Mouse (Mus musculus) forebrain, postnatal 0 days (tissue): ENCODE results near the gene Kif1c. TPM values are rescaled to one million over a fixed set of nuclear protein-coding genes. Genes with fewer than 3 reads are reported as not detected.
A peak's percentile ranks its signal among the peaks of the same experiment; 100 is the strongest.
"Not testable (repeated sequence)": the region's sequence is repeated elsewhere in the genome, so short reads cannot be mapped to it uniquely, and the experiment has no call there.

Source experiments
- ATAC-seq: fragments of 200-750 bp; cut with Nextera tagmentation; 2 replicates; pipeline ENCODE4 v1.8.0; 2017; ENCODE audit warnings: mild to moderate bottlenecking, moderate library complexity
- DNase-seq: peaks from one replicate; pipeline ENCODE4 v3.0.0-alpha.2; 2015
- H3K27ac ChIP-seq: fragments of 300-500 bp; sonication (generic); 2 replicates; pipeline ENCODE4 v1.5.1; 2014; ENCODE audit warnings: low read depth, mild to moderate bottlenecking, antibody characterized with exemption, low read length, moderate library complexity, mixed read lengths
- H3K27me3 ChIP-seq: fragments of 300-500 bp; sonication (generic); 2 replicates; pipeline ENCODE4 v1.6.1; 2014; ENCODE audit warnings: mild to moderate bottlenecking, low read length, mixed read lengths; ENCODE audit not compliant: insufficient read depth
- H3K36me3 ChIP-seq: fragments of 300-500 bp; sonication (generic); 2 replicates; pipeline ENCODE4 v1.6.1; 2014; ENCODE audit warnings: mild to moderate bottlenecking, moderate library complexity; ENCODE audit not compliant: insufficient read depth
- H3K4me1 ChIP-seq: fragments of 300-500 bp; sonication (generic); 2 replicates; pipeline ENCODE4 v1.6.1; 2014; ENCODE audit warnings: antibody characterized with exemption; ENCODE audit not compliant: insufficient read depth
- H3K4me2 ChIP-seq: fragments of 300-500 bp; sonication (generic); 2 replicates; pipeline ENCODE4 v1.6.1; 2014; ENCODE audit warnings: low read depth, mild to moderate bottlenecking, moderate library complexity
- H3K4me3 ChIP-seq: fragments of 300-500 bp; sonication (generic); 2 replicates; pipeline ENCODE4 v1.5.1; 2014; ENCODE audit warnings: low read depth, low read length, mixed read lengths
- H3K9ac ChIP-seq: fragments of 300-500 bp; sonication (generic); 2 replicates; pipeline ENCODE4 v1.6.1; 2014; ENCODE audit warnings: mild to moderate bottlenecking
- H3K9me3 ChIP-seq: fragments of 300-500 bp; sonication (generic); 2 replicates; pipeline ENCODE4 v1.6.1; 2016; ENCODE audit warnings: low read length
- CTCF ChIP-seq: sonication (generic); IDR thresholded peaks from 2 replicates; pipeline ENCODE4 v1.5.1; 2016; ENCODE audit warnings: antibody characterized with exemption, control low read depth, low read depth
- WGBS: fragments of 180-500 bp; shearing (Covaris S2); extraction: QIAGEN DNeasy Blood & Tissue Kit; methylation state at CpG from one replicate; pipeline ENCODE4 v1.1.7; 2014; 5-methylcytosine and 5-hydroxymethylcytosine counted together
- polyA plus RNA-seq: library from polyadenylated mRNA; unstranded; fragments of >200 nt; fragmentation: Nextera tagmentation; extraction: Ambion mirVana; gene quantifications from 2 replicates; pipeline ENCODE4 v1.2.1, GENCODE M21; 2015
- total RNA-seq: library from RNA; depleted of rRNA; stranded (reverse); fragments of >200 nt; gene quantifications from 2 replicates; pipeline ENCODE4 v1.2.3, GENCODE M21; 2014

Kif1c gene
- total and polyA plus RNA-seq, 2 experiments from 2014 or later: 1.2 to 25.9 TPM

DNA sequence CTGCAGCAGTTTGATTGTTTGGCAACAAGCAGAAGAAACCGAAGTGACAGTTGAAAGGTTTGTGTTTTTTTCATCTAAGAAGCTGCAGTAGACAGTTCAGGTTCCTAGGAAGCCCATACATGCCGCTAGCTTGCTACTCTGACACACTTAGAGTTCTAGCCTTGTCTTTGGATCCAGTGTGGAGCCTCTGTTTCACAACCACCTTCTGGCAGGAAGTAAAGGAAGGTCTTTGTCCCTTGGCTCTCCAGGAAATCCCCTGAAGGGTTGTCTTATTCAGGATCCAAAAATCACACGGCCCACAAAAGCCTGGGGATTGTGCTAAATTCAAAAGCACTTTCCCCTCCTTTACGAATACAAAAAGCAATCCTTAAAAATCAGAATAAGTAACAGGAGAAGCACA, 54.1 kb downstream of the Kif1c start:
- Histone ChIP-seq H3K9me3 (no peaks in the 10 kb centered on the region), H3K36me3 (no peaks in the 10 kb centered on the region), H3K4me1 (no peaks in the 10 kb centered on the region), H3K27me3 (no peaks in the 10 kb centered on the region), H3K4me3 (no peak overlapping the region), H3K9ac (no peak overlapping the region), H3K4me2 (no peak overlapping the region), H3K27ac (no peak overlapping the region)
- no peak for ATAC-seq
- no peak for TF ChIP-seq CTCF
- WGBS: 33% methylated on average over 4 of the region's 4 CpGs
- no peak for DNase-seq

DNA sequence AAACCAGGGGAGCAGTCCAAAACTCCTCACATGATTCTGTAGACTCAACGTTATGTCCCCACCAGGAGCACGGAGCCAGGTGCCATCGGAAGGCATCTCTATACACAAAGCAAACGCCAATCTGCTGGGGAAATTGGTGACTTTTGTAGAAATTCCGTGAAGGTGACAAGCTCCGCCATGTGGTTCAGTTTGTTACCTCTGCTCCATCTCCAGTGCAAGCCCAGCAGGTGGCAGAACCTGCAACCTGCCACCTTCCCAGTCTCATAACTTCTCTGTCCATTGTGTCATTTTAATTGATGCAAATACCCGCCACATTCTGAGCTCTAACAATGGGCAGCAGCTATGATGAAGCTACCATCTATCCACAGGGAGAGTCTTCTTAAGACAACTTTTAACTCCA, 54.6 kb downstream of the Kif1c start:
- no peaks in the 10 kb centered on the region for H3K36me3 ChIP-seq
- no peaks in the 10 kb centered on the region for H3K27me3 ChIP-seq
- TF ChIP-seq CTCF: no peak
- no peak overlapping the region for H3K27ac ChIP-seq
- H3K4me1 ChIP-seq: no peaks in the 10 kb centered on the region
- H3K9ac ChIP-seq: no peak overlapping the region
- ATAC-seq: no peak
- DNase-seq: no peak
- no peaks in the 10 kb centered on the region for H3K9me3 ChIP-seq
- H3K4me2 ChIP-seq: no peak overlapping the region
- WGBS: 49% methylated on average over 7 of the region's 7 CpGs
- H3K4me3 ChIP-seq: no peak overlapping the region

DNA sequence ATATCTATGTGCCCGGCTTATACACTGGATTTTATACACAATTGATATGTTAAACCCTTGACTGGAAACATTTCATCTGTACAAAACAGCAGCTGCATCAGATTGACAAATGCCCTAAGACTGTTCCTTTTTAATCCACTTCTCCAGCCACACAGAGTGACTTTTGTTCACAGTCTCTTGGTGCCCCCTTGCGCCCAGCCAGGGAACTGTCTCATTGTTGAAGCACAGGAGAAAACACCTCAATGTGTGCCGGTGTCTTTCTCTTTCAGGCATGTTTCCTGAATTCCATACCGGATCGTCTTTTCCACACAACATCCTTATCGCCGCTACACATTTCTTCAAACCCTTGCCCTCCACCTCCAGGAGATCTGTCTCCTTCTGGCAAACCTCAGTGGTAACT, 55.3 kb downstream of the Kif1c start:
- H3K36me3 ChIP-seq: no peaks in the 10 kb centered on the region
- no peaks in the 10 kb centered on the region for H3K9me3 ChIP-seq
- H3K27ac ChIP-seq: no peak overlapping the region
- WGBS: 9% methylated on average over 7 of the region's 7 CpGs
- peak; percentile 85 for ATAC-seq
- H3K27me3 ChIP-seq: no peaks in the 10 kb centered on the region
- no peak overlapping the region for H3K4me3 ChIP-seq
- TF ChIP-seq CTCF: peak; percentile 96
- peak; percentile 88 for DNase-seq
- no peak overlapping the region for H3K9ac ChIP-seq
- no peaks in the 10 kb centered on the region for H3K4me1 ChIP-seq
- no peak overlapping the region for H3K4me2 ChIP-seq

DNA sequence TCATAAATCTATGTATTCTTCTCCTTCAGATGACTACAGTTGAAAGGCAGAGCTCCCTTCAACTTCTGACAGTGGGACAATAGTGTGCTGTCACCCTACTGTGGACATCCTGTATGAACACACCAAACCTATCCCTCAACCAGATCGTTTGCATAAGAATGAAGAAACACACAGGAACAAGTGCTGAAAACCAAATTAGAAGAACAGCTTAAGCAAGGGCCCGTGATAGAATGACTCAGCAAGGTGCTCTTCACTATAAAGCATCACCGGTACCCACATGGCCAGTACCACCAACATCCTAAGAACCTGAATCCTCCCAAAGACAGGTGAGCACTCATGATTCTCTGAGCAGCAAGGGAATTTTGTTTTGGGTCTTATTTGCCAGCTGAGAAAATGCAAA, 60.1 kb downstream of the Kif1c start:
- not testable (repeated sequence) for H3K4me3 ChIP-seq, H3K9me3 ChIP-seq, H3K4me1 ChIP-seq, H3K36me3 ChIP-seq, DNase-seq, H3K4me2 ChIP-seq, H3K27me3 ChIP-seq, H3K9ac ChIP-seq, H3K27ac ChIP-seq, ATAC-seq
- 55% methylated on average over 3 of the region's 3 CpGs for WGBS

DNA sequence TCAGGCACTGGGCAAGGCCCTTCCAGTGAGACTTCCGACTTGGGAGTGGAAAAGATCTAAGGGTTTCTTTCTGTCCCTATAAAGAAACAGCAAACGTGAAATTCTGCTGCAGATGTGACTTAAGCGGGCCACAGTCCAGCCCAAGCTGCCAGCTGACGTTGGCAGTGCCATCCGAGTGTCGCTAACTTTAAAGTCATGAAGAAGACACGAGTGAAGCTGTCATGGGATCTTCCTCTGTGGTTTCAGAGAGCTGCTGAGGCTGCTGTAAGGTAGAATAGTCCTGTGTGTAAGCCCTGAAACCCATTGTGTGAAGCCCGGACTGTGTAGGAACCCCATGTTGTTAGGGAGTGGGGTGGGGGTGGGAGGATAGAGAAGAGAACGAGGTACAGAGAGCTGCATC, 62.3 kb downstream of the Kif1c start:
- ATAC-seq: no peak
- no peak overlapping the region for H3K4me2 ChIP-seq
- peaks cover 8% of the 10 kb centered on the region; the same call in 1 of the 2 replicates for H3K4me1 ChIP-seq
- no peak overlapping the region for H3K4me3 ChIP-seq
- H3K27ac ChIP-seq: no peak overlapping the region
- DNase-seq: no peak
- no peaks in the 10 kb centered on the region for H3K27me3 ChIP-seq
- 85% methylated on average over 9 of the region's 9 CpGs for WGBS
- no peaks in the 10 kb centered on the region for H3K36me3 ChIP-seq
- H3K9ac ChIP-seq: no peak overlapping the region
- no peaks in the 10 kb centered on the region for H3K9me3 ChIP-seq
- TF ChIP-seq CTCF: no peak

DNA sequence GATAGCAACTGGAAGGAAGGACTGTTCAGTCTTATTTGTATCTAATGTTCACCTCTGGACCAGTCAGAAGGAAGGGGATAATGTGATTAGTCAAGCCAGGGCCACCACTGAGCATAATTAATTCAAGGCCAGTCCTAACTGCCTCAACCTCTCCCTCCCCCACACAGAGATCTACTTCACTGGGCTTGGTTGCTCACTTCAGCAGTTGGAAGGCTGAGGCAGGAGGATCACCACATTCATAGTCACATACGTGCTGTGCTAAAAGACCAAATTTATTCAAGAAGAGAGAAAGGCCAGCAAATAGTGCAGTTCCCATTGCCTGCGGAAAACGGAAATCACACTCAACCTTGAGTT, 63.2 kb downstream of the Kif1c start:
- DNase-seq (no peak), ATAC-seq (peak; percentile 14; the same call in 1 of the 2 replicates)
- Histone ChIP-seq H3K9ac (peak overlapping the region; percentile 87), H3K9me3 (no peaks in the 10 kb centered on the region), H3K4me2 (peak overlapping the region; percentile 67), H3K27ac (peak overlapping the region; percentile 83), H3K27me3 (no peaks in the 10 kb centered on the region), H3K4me3 (peak overlapping the region; percentile 75), H3K4me1 (peaks cover 8% of the 10 kb centered on the region; the same call in 1 of the 2 replicates), H3K36me3 (peaks cover 4% of the 10 kb centered on the region; the same call in 1 of the 2 replicates)
- TF ChIP-seq CTCF: no peak
- 14% methylated on average over 3 of the region's 3 CpGs for WGBS

DNA sequence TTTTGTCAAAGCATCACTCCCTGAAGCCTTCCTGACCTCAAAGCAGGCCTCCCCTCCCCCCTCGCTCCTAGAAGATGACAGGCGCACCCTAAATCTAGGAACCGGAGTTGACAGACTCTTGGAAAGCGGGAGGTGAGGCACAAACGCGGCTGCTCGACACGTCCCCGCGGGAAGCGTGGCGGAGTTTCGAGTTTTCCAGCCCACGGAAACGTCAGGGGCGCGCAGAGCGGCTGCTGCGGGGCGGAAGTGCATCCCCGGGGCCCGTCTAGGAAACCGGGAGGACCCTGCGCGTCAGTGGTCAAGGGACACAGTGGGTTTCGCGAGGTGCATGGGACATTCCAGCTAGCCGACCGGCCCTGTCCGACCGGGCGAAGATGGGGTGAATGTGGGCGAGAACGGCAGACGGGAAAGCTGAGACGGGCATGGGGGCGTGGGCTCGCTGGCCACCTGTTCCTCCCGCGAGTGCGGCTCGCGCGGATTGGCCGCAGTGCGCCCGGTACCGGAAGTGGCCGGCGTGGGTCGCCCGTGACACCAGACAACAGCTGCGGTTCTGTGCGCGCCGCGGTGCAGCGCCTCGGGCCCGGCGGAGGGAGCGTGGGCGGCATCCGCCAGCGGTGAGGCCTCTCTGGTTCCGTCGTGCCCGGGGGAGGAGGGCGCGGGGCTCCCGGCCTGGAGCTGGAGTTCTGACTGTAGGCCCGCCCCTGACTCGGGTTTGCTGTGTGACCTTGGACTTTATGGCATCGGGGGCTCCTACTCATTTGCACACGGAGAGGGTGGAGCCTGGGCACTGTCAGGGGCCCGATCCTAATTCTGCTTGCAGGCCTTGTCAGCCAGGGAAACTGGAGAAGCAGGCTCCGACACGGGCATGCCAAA, 63.8 kb downstream of the Kif1c start, which contains the start of gene Zfp3:
Gene Zfp3 (plus strand): TSS at position 274 of the 873 bp plus-strand sequence.
- H3K36me3 ChIP-seq: peaks cover 4% of the 10 kb centered on the region; the same call in 1 of the 2 replicates
- DNase-seq (peak; percentile 84), ATAC-seq (peak; percentile 92)
- peak within 1 kb of the TSS; percentile 87 for H3K9ac ChIP-seq
- under 1% methylated on average over 74 of the region's 78 CpGs for WGBS
- peak within 1 kb of the TSS; percentile 67 for H3K4me2 ChIP-seq
- peaks cover 8% of the 10 kb centered on the region; the same call in 1 of the 2 replicates for H3K4me1 ChIP-seq
- peak within 1 kb of the TSS; percentile 75 for H3K4me3 ChIP-seq
- H3K9me3 ChIP-seq: no peaks in the 10 kb centered on the region
- TF ChIP-seq CTCF: no peak
- peak within 1 kb of the TSS; percentile 83 for H3K27ac ChIP-seq
- no peaks in the 10 kb centered on the region for H3K27me3 ChIP-seq
